Mouse (Mus musculus) right cerebral cortex, postnatal 4 days (tissue): ENCODE measurements around the gene Adk.
"Not testable (repeated sequence)": the region's sequence is repeated elsewhere in the genome, so short reads cannot be mapped to it uniquely, and the experiment has no call there.

Experiments used
- DNase-seq: peaks from one replicate; pipeline ENCODE4 v3.0.0-alpha.2; 2022

Gene Adk

GRCm38 (mm10) chr14:21065490-21066162 lies 13.3 kb downstream of the Adk start:
- no peak for DNase-seq

GRCm38 (mm10) chr14:21069594-21069993 lies 17.2 kb downstream of the Adk start:
- DNase-seq: no peak

DNA sequence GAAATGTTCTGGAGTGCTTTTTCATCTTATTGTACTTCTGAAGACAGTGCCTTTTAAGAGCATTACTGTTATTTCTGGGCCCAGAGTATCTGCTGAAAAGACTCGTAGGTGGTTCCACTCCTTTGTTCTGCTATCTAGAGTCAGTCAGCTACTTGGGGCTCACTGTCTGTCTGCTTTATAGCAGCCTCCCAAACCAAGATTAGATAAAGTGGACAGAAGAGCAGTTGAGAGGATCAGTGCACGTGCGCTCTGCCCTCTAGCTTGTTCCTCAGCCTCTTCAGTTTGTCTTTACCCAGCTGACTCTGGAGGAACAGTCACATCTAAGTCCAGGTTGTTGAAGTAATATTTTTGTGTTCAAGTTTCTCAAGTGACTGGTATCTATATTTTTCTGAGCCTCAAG lies 21.6 kb downstream of the Adk start:
- no peak for DNase-seq

GRCm38 (mm10) chr14:21074398-21075320 lies 22.3 kb downstream of the Adk start:
- no peak for DNase-seq

DNA sequence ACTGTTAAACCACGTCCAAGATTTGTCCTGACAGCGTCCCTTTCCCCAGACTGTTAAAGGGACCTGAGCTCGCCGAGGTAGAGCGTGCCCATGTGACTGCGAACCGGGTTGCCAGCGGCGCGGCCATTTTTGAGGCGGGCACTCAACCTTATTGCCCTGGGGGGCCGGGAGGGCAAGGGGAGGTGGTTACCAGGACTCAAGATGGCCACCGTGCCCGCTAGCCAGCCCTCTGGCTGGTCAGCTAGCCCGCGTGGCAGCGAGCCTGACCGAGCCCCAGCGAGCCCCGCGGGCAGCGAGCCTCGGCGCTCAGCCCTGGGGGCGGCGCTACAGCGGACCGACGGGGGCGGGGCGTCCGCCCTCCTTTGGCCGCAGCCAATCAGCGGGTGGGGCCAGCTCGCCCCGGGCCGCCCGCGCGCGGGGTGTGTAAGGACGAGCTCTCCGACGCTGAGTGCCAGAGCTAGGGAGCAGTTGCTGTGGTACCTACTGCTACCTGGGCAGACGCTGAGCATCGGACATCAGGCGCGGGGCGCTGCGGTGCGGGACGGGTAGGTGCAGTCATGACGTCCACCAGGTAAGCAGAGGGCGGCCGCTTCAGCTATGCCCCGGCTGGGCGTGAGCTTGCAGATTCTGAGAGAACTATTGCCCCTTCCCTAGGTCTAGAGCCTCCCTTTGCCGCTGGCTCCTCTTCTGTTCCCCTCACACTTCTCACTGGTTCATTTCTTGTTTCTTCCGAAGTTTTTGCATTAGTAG lies 23.6 kb downstream of the Adk start:
- peak; percentile 81 for DNase-seq

GRCm38 (mm10) chr14:21076501-21077194 lies 24.3 kb downstream of the Adk start:
- DNase-seq: no peak

DNA sequence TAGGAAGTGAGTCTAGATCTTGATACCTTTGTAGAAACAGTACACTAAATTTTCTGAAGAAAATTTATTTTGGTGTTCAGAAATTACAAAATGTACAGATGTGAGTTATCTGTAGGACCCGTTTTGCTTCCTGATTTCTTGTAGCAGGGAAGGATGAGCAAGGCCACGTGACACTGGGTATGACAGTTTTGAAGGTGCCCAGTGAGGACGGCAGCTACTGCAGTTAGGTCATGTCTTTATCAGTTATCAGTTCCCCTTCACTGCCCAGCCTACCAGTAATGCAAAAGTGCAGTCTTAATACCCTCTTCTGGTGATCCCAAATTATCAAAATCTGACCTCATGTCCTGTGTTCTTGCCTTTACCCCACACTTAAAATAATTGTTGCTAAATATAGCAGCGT lies 25.6 kb downstream of the Adk start:
- no peak for DNase-seq

DNA sequence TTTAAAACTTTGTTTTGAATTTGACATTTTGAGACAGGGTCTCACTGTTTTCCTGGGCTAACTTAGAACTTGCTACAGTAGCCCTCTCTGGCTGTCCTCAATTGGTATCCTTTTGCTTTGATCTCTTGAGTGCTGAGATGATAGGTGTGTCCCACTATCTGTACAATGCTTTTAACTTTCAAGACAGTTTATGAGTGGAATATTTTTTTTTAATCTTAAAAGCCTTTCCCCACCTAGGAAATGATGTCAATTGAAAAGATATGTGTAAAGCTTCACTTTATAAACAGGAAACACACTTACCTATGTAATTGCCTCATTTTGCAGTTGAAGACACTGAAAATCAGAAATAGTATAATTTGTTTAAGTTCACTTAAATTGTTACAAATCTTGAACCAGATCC lies 26.1 kb downstream of the Adk start:
- no peak for DNase-seq

GRCm38 (mm10) chr14:21082823-21083222 lies 30.4 kb downstream of the Adk start:
- no peak for DNase-seq

DNA sequence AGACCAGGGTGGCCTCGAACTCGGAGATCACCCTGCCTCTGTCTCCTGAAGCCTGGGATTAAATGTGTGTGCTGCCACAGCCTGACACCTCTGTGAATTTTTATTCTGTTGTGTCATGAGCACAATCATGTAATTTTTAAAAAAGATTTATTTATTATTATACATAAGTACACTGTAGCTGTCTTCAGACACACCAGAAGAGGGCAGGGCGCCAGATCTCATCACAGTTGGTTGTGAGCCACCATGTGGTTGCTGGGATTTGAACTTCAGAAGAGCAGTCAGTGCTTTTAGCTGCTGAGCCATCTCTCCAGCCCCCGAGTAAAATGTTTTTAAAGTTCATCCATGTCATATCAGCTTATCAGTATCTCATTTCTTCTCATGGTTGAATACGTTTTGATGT lies 33.3 kb downstream of the Adk start:
- peak; percentile 30 for DNase-seq

- DNase-seq: no peak
These were observed 33.7 kb downstream of the Adk start for GRCm38 (mm10) chr14:21086106-21086505.

GRCm38 (mm10) chr14:21086827-21087351 lies 34.5 kb downstream of the Adk start:
- no peak for DNase-seq

DNA sequence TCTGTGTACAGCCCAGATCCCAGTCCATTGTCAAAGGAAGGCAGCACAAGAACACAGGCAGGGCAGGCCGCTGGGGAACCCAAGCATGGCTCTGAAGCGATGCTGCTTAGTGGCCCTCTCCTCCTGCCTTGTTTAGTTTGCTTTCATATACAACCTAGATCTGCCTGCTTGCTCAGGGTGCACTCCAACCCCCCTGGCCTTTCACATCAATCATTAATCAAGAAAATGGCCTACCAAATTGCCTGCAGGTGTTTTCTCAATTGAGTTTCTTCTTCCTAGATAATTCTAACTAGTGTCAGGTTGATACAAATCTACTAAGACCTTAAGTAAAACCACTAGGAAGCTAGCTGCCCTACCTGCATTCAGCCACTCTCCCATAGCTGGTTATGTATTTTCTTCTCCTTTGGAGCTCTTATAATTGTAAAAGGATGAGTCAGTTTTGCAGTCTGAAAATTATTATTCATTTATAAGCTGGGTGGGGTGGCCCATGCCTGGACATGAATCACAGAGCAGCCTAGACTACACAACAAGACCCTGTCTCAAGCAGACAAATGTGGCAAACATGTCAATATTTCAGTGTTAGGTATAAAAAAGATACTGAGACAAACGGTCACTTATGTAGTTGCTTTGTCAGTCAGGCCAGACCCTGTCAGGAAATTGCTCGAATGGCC lies 35.2 kb downstream of the Adk start:
- no peak for DNase-seq

DNA sequence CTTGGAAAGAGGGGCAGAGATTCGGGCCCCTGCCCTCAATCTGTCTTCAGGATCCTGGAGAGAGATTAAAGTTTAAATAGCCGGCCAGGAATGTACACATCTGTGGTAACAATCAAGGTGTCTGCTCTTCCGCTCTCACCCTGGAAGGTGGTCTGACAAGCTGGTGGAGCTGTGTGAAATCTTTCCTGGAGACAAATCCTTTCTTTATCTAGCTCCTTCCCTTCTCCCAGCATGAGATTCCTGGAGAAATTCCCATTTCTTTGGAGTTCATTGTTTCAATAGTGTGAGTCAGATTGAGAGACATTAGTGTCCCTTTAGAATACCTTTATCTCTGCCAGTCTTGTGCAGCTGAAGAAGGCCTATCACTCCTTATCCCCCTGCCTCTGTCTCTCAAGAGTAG lies 36.4 kb downstream of the Adk start:
- no peak for DNase-seq

DNA sequence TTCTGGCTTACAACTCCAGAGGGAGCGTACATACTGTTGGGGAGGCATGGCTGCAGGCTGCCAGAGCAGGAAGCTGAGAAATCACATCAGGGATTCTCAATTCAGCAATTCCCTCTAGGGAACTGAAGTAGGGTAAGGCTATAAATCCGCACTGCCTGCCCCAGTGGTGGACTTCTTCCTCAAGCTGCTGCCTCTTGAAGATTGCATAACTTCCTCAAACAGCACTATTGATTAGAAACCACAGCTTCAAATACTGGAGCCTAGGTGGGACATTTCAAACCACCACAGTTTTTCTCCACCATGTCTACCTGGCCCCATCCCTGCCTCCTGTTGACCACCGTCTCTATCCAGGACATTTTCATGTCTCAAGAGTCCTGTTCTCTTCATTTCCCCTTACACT lies 38.0 kb downstream of the Adk start:
- DNase-seq: no peak

- DNase-seq: no peak
These were observed 38.6 kb downstream of the Adk start for GRCm38 (mm10) chr14:21090930-21091486.

DNA sequence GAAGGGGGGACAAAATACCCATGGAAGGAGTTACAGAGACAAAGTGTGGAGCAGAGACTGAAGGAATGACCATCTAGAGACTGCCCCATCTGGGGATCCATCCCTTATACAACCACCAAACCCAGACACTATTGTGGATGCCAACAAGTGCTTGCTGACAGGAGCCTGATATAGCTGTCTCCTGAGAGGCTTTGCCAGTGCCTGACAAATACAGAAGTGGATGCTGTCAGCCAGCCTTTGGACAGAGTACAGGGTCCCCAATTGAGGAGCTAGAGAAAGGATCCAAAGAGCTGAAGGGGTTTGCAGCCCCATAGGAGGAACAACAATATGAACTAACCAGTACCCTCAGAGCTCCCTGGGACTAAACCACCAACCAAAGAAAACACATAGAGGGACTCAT lies 41.8 kb downstream of the Adk start:
- DNase-seq: not testable (repeated sequence)

GRCm38 (mm10) chr14:21096279-21096678 lies 43.9 kb downstream of the Adk start:
- DNase-seq: no peak

DNA sequence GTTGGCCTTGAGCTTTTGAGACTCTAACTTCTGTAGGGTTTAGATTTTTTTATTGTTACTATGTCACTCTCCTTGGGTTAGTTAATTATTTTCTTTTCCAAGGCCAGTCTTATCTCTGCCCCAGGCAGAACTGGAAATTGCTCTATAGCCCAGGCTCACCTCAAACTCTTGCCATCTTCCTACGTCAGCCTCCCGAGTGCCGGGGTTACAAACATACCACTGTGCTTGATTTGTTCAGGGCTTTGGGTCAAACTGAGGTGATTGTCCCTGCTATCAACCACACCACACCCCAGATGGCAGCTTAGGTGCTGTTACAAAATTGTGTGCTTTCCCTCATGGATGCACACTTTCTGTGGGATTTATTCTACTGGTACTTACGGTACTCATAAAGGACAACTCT lies 44.3 kb downstream of the Adk start:
- no peak for DNase-seq

DNA sequence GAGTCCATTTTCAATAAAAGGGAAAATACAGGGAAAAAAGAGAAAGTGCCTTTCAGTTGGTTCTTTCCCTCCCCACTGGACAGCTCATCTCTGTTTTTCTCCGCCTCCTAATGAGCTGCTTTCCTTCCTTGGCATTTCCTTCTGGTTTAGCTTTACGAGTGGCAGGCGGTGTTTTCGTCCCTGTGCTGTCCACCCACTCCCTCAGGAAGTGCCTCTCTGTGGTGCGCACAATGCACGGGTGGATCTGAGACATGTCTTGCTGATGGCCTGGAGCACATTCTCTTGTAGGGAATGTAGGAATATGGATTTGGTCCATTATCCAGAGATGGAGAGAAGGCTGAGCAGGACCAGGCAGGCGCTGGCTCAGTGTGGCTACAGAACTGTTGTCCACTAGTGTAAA lies 47.0 kb downstream of the Adk start:
- DNase-seq: no peak

- no peak for DNase-seq
These were observed 48.5 kb downstream of the Adk start for GRCm38 (mm10) chr14:21100876-21101275.

GRCm38 (mm10) chr14:21101562-21101961 lies 49.2 kb downstream of the Adk start:
- DNase-seq: no peak
